Mouse (Mus musculus): ENCODE measurements around the gene Cdh3. TPM values are rescaled to one million over a fixed set of nuclear protein-coding genes. Genes with fewer than 3 reads are reported as not detected.

The Cdh3 gene
- polyA plus RNA-seq, 2 experiments, result 0.60 to 1.4 TPM

- no peaks in the 10 kb centered on the region for H3K4me1 ChIP-seq (replicated peaks; ENCODE audit: control insufficient read depth in 2 of 2, insufficient read depth in 2 of 2, low read length in 1 of 2)
- ATAC-seq (ENCODE audit: insufficient read depth) (no peak), DNase-seq (ENCODE audit: low read depth in 3 of 3, low spot score in 3 of 3) (no peak)
- H3K27ac ChIP-seq, result no peak within 1 kb of the TSS
- no peak within 1 kb of the TSS for H3K4me3 ChIP-seq (ENCODE audit: insufficient read depth in 1 of 2, low read depth in 2 of 2, low read length in 2 of 2)
- no peaks in the 10 kb centered on the region for H3K36me3 ChIP-seq (replicated peaks; ENCODE audit: control insufficient read depth, insufficient read depth, low read depth)
- no peak within 1 kb of the TSS for H3K4me2 ChIP-seq (ENCODE audit: low read depth)
- H3K9ac ChIP-seq (replicated peaks), result no peak within 1 kb of the TSS
- no peaks in the 10 kb centered on the region for H3K27me3 ChIP-seq (ENCODE audit: control insufficient read depth, insufficient read depth, low read length)
- WGBS (ENCODE audit: insufficient replicate concordance), result 41% methylated on average over 8 of the region's 8 CpGs
- no peaks in the 10 kb centered on the region for H3K9me3 ChIP-seq (ENCODE audit: control insufficient read depth, low read length)
- TF ChIP-seq EP300 (IDR thresholded peaks at IDR 0.05; ENCODE audit: low read depth) (no peak), CTCF (IDR thresholded peaks at IDR 0.05; ENCODE audit: low read depth) (no peak)
Observed at GRCm38 (mm10) chr8:106500018-106500685, 10.5 kb upstream of the Cdh3 start, which contains the start of gene 6030452D12Rik. Gene 6030452D12Rik, plus strand, starts transcription at chr8:106500522.

- no peak for ATAC-seq (ENCODE audit: insufficient read depth)
- no peak overlapping the region for H3K4me2 ChIP-seq (ENCODE audit: low read depth)
- H3K27me3 ChIP-seq (ENCODE audit: control insufficient read depth, insufficient read depth, low read length), result peaks cover 22% of the 10 kb centered on the region
- H3K9me3 ChIP-seq (ENCODE audit: control insufficient read depth, low read length), result no peaks in the 10 kb centered on the region
- no peaks in the 10 kb centered on the region for H3K4me1 ChIP-seq (replicated peaks; ENCODE audit: control insufficient read depth in 2 of 2, insufficient read depth in 2 of 2, low read length in 1 of 2)
- no peak for TF ChIP-seq EP300 (IDR thresholded peaks at IDR 0.05; ENCODE audit: low read depth)
- TF ChIP-seq CTCF (IDR thresholded peaks at IDR 0.05; ENCODE audit: low read depth), result no peak
- no peak overlapping the region for H3K4me3 ChIP-seq (ENCODE audit: insufficient read depth in 1 of 2, low read depth in 2 of 2, low read length in 2 of 2)
- DNase-seq (ENCODE audit: low read depth in 3 of 3, low spot score in 3 of 3), result no peak
- H3K27ac ChIP-seq, result no peak overlapping the region
- no peaks in the 10 kb centered on the region for H3K36me3 ChIP-seq (replicated peaks; ENCODE audit: control insufficient read depth, insufficient read depth, low read depth)
- H3K9ac ChIP-seq (replicated peaks), result no peak overlapping the region
- 72% methylated on average over 7 of the region's 7 CpGs for WGBS (ENCODE audit: insufficient replicate concordance)
Observed at GRCm38 (mm10) chr8:106504241-106504640, 6.5 kb upstream of the Cdh3 start.

- no peak overlapping the region for H3K4me2 ChIP-seq (ENCODE audit: low read depth)
- no peak overlapping the region for H3K27ac ChIP-seq
- TF ChIP-seq EP300 (IDR thresholded peaks at IDR 0.05; ENCODE audit: low read depth) (no peak), CTCF (IDR thresholded peaks at IDR 0.05; ENCODE audit: low read depth) (no peak)
- H3K9me3 ChIP-seq (ENCODE audit: control insufficient read depth, low read length), result no peaks in the 10 kb centered on the region
- no peak for DNase-seq (ENCODE audit: low read depth in 3 of 3, low spot score in 3 of 3)
- H3K4me1 ChIP-seq (replicated peaks; ENCODE audit: control insufficient read depth in 2 of 2, insufficient read depth in 2 of 2, low read length in 1 of 2), result no peaks in the 10 kb centered on the region
- WGBS (ENCODE audit: insufficient replicate concordance), result 50% methylated on average over 10 of the region's 10 CpGs
- ATAC-seq (ENCODE audit: insufficient read depth), result no peak
- H3K9ac ChIP-seq (replicated peaks), result no peak overlapping the region
- no peak overlapping the region for H3K4me3 ChIP-seq (ENCODE audit: insufficient read depth in 1 of 2, low read depth in 2 of 2, low read length in 2 of 2)
- no peaks in the 10 kb centered on the region for H3K36me3 ChIP-seq (replicated peaks; ENCODE audit: control insufficient read depth, insufficient read depth, low read depth)
- H3K27me3 ChIP-seq (ENCODE audit: control insufficient read depth, insufficient read depth, low read length), result peaks cover 34% of the 10 kb centered on the region
Observed at GRCm38 (mm10) chr8:106505328-106505965, 5.2 kb upstream of the Cdh3 start.

GRCm38 (mm10) chr8:106506106-106506505, 4.6 kb upstream of the Cdh3 start:
- Histone ChIP-seq H3K4me1 (replicated peaks; ENCODE audit: control insufficient read depth in 2 of 2, insufficient read depth in 2 of 2, low read length in 1 of 2) (no peaks in the 10 kb centered on the region), H3K4me3 (ENCODE audit: insufficient read depth in 1 of 2, low read depth in 2 of 2, low read length in 2 of 2) (no peak overlapping the region), H3K9me3 (ENCODE audit: control insufficient read depth, low read length) (no peaks in the 10 kb centered on the region), H3K9ac (replicated peaks) (no peak overlapping the region), H3K36me3 (replicated peaks; ENCODE audit: control insufficient read depth, insufficient read depth, low read depth) (no peaks in the 10 kb centered on the region), H3K4me2 (ENCODE audit: low read depth) (no peak overlapping the region), H3K27ac (no peak overlapping the region), H3K27me3 (ENCODE audit: control insufficient read depth, insufficient read depth, low read length) (peaks cover 41% of the 10 kb centered on the region)
- TF ChIP-seq CTCF (IDR thresholded peaks at IDR 0.05; ENCODE audit: low read depth), result no peak
- no peak for TF ChIP-seq EP300 (IDR thresholded peaks at IDR 0.05; ENCODE audit: low read depth)
- DNase-seq (ENCODE audit: low read depth in 3 of 3, low spot score in 3 of 3), result no peak
- 75% methylated on average over 1 of the region's 1 CpGs for WGBS (ENCODE audit: insufficient replicate concordance)
- ATAC-seq (ENCODE audit: insufficient read depth), result no peak

- peaks cover 55% of the 10 kb centered on the region for H3K27me3 ChIP-seq (ENCODE audit: control insufficient read depth, insufficient read depth, low read length)
- H3K4me2 ChIP-seq (ENCODE audit: low read depth), result peak overlapping the region; percentile 36
- no peaks in the 10 kb centered on the region for H3K9me3 ChIP-seq (ENCODE audit: control insufficient read depth, low read length)
- H3K36me3 ChIP-seq (replicated peaks; ENCODE audit: control insufficient read depth, insufficient read depth, low read depth), result no peaks in the 10 kb centered on the region
- no peaks in the 10 kb centered on the region for H3K4me1 ChIP-seq (replicated peaks; ENCODE audit: control insufficient read depth in 2 of 2, insufficient read depth in 2 of 2, low read length in 1 of 2)
- H3K9ac ChIP-seq (replicated peaks), result no peak overlapping the region
- DNase-seq (ENCODE audit: low read depth in 3 of 3, low spot score in 3 of 3), result no peak
- 2% methylated on average over 30 of the region's 30 CpGs for WGBS (ENCODE audit: insufficient replicate concordance)
- no peak overlapping the region for H3K27ac ChIP-seq
- TF ChIP-seq CTCF (IDR thresholded peaks at IDR 0.05; ENCODE audit: low read depth) (no peak), EP300 (IDR thresholded peaks at IDR 0.05; ENCODE audit: low read depth) (no peak)
- H3K4me3 ChIP-seq (ENCODE audit: insufficient read depth in 1 of 2, low read depth in 2 of 2, low read length in 2 of 2), result no peak overlapping the region
- ATAC-seq (ENCODE audit: insufficient read depth), result no peak
Observed at GRCm38 (mm10) chr8:106507761-106508331, 2.8 kb upstream of the Cdh3 start.
